Mouse (Mus musculus): ENCODE data around the gene Pla2g12b.

The Pla2g12b gene

DNA sequence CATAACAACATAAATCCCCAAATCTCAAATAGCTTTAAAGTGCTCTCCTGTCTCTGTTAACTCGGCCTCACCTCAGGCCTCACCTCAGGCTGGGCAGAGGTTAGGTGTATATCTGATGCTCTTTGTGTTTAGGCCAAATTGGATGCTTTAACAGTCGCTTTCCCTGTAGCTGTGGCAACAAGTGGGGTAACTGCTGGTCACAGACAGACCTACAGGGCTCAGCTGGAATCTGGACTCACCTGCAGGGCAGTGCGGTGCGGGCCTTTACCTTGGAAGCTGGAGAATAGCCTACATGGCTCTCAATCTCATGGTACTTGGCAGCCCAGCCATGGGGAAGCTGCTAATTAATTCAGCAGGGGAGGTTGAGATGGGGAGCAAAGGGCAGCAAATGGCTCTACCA, 63.2 kb downstream of the Pla2g12b start:
- no peak for DNase-seq (ENCODE audit: low read depth, low spot score)

DNA sequence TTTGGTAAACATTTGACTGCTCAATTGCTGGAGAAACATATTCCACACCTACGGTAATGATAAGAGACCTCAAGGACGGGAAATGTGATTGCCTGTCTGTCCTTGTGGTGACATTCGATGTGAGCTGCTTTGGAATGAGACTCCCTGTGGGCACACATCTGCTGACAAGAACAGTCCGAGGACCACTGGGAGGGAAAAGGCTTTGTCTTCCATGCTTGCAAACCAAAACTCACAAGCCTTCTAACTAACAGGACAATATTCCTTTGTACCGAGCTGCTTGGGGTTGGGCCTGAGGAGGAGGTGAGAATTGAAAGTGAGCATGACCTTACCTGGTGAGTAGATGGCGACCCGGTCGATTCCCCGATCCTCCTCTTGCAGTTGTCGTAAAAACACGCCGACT, 63.8 kb downstream of the Pla2g12b start:
- no peak for DNase-seq (ENCODE audit: low read depth, low spot score)

DNA sequence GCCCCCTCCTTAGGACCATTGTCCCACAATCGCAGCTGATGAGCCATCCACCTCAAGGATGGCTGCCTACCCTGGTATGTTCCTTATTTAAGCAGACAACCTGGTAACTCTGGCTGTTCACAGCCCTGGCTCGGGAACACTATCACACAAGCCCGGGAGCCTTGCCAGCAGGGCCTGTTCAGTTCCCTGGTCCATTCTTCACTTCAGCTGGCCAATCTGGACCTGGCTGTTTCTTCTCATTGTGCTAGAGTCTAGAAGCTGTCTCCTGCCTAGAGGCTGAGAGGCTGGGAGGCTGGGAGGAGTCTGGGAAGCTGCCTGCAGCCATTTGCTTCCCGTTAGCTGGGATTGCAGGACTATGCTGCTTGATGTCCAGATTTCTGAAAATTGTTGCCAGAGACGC, 67.0 kb downstream of the Pla2g12b start:
- DNase-seq (ENCODE audit: low read depth, low spot score) = no peak
